14 mouse cellular contexts compared by ENCODE assay signal in the genomic region with DNA sequence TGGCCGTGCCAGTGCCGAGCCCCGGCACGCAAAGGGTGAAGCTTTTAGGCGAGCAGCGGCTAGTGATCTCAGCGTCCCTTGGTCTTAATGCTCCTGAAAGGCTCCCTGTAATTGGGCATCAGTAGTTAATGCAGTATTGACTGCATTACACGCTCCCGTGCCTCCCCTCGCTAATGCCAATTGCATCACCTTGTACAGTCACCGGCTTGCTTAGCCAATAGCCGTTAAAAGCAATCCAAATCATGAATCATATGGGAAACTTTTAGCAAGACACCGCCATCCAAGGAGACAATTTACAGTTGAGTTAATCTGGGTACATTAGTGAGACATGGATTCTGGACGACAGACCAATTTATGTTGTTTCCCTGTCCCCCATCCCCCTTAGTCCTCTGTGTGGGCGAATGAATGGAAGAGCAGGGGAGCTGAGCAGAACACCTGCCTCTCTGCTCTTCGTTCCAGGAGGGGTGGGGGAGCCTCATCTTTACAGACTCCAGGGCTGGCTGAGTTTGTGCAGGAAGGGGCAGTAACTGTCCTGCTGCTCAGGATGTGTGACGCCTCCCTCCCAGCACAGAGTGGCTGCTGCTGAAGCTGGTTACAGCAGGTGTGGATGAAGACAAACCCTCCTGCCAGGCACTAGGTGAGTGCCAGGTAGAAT. TPM values are rescaled to one million over a fixed set of nuclear protein-coding genes. Genes with fewer than 3 reads are reported as not detected.
DNase-seq lines count a peak whose midpoint lies in the region; ATAC-seq lines count a peak whose summit lies in the region.
"Had no signal": no experiment of that assay in that cellular context is flagged by ENCODE, and none has a peak within 500 bp of the region (broad histone marks: within the 10 kb centered on the region; RNA-seq: fewer than 3 reads in every experiment).

No protein-coding gene starts in this region.

- intact Hi-C loops in left cerebral cortex, postnatal 14 days (cut with DNase I): no loop called here

- 0 out of 2 replicates have a peak, but pooled peaks cover 3% of the 10 kb centered on the region for H3K36me3 ChIP-seq in midbrain, embryonic 10.5 days
- H3K36me3 ChIP-seq in midbrain, embryonic 11.5 days (ENCODE audit: control insufficient read depth, insufficient read depth, low read length): no peaks in the 10 kb centered on the region
- H3K36me3 ChIP-seq in forebrain, embryonic 13.5 days (ENCODE audit: poor library complexity, severe bottlenecking): no peaks in the 10 kb centered on the region
- H3K36me3 ChIP-seq in midbrain, embryonic 12.5 days: no peaks in the 10 kb centered on the region
- H3K36me3 ChIP-seq: intestine, embryonic 15.5 days; liver, embryonic 13.5 days had no signal

- H3K9ac ChIP-seq in midbrain, embryonic 11.5 days (ENCODE audit: low read length): no peak overlapping the region
- peak overlapping the region; percentile 17; the same call in 1 of the 2 replicates for H3K9ac ChIP-seq in forebrain, embryonic 13.5 days
- H3K9ac ChIP-seq in midbrain, embryonic 12.5 days (replicated peaks): peak overlapping the region; percentile 16; the same call in 1 of the 2 replicates
- H3K9ac ChIP-seq: intestine, embryonic 15.5 days; liver, embryonic 13.5 days had no signal

- no peak for DNase-seq in midbrain, embryonic 10.5 days (ENCODE audit: low spot score)
- DNase-seq in midbrain, embryonic 11.5 days (ENCODE audit: low spot score, missing footprints): no peak
- peak; percentile 76 for DNase-seq in retina, postnatal 1 day
- DNase-seq in left cerebral cortex, postnatal 14 days (ENCODE audit: low spot score in 2 of 2): no peak
- DNase-seq in kidney, postnatal 14 days: no peak
- DNase-seq in adrenal gland, postnatal 10 days: no peak
- DNase-seq: adrenal gland, postnatal 14 days; gastrocnemius, postnatal 36 days; kidney, postnatal 36 days; liver, embryonic 13.5 days; lung, postnatal 14 days had no signal

- no peak overlapping the region; the same call in 1 of the 2 replicates for H3K4me3 ChIP-seq in midbrain, embryonic 10.5 days
- H3K4me3 ChIP-seq in midbrain, embryonic 11.5 days (ENCODE audit: low read depth, low read length): no peak overlapping the region
- peak overlapping the region; percentile 16 for H3K4me3 ChIP-seq in forebrain, embryonic 13.5 days
- no peak overlapping the region for H3K4me3 ChIP-seq in midbrain, embryonic 12.5 days
- H3K4me3 ChIP-seq: intestine, embryonic 15.5 days; liver, embryonic 13.5 days had no signal

- peaks cover 43% of the 10 kb centered on the region for H3K27me3 ChIP-seq in midbrain, embryonic 10.5 days (ENCODE audit: low read depth, poor library complexity, severe bottlenecking)
- H3K27me3 ChIP-seq in midbrain, embryonic 11.5 days (ENCODE audit: control insufficient read depth, insufficient read depth, low read length): no peaks in the 10 kb centered on the region
- peaks cover 23% of the 10 kb centered on the region for H3K27me3 ChIP-seq in forebrain, embryonic 13.5 days
- peaks cover 8% of the 10 kb centered on the region for H3K27me3 ChIP-seq in midbrain, embryonic 12.5 days

- 73% methylated on average over 17 of the region's 17 CpGs for WGBS in midbrain, embryonic 10.5 days
- whole genome bisulfite sequencing in midbrain, embryonic 11.5 days: 60% methylated on average over 17 of the region's 17 CpGs
- WGBS in forebrain, embryonic 13.5 days: 18% methylated on average over 17 of the region's 17 CpGs
- 52% methylated on average over 17 of the region's 17 CpGs for whole genome bisulfite sequencing in midbrain, embryonic 12.5 days

- no peak for ATAC-seq in midbrain, embryonic 11.5 days (ENCODE audit: low FRiP score)
- peak; percentile 75 for ATAC-seq in forebrain, embryonic 13.5 days
- ATAC-seq in midbrain, embryonic 12.5 days (ENCODE audit: low FRiP score, low read depth): no peak; the same call in 1 of the 2 replicates
- ATAC-seq: intestine, embryonic 15.5 days had no signal

- H3K27ac ChIP-seq in midbrain, embryonic 10.5 days (replicated peaks): peak overlapping the region; percentile 46; the same call in 1 of the 2 replicates
- no peak overlapping the region for H3K27ac ChIP-seq in midbrain, embryonic 11.5 days (ENCODE audit: low read depth, low read length)
- peak overlapping the region; percentile 57 for H3K27ac ChIP-seq in forebrain, embryonic 13.5 days
- H3K27ac ChIP-seq in midbrain, embryonic 12.5 days (replicated peaks): peak overlapping the region; percentile 60
- H3K27ac ChIP-seq: intestine, embryonic 15.5 days; liver, embryonic 13.5 days had no signal

- H3K9me3 ChIP-seq in midbrain, embryonic 10.5 days (replicated peaks): 0 out of 2 replicates have a peak, but pooled peaks cover 4% of the 10 kb centered on the region
- no peaks in the 10 kb centered on the region for H3K9me3 ChIP-seq in midbrain, embryonic 11.5 days (ENCODE audit: control insufficient read depth, low read length)
- H3K9me3 ChIP-seq in forebrain, embryonic 13.5 days (replicated peaks): no peaks in the 10 kb centered on the region
- H3K9me3 ChIP-seq in midbrain, embryonic 12.5 days: no peaks in the 10 kb centered on the region
- H3K9me3 ChIP-seq: intestine, embryonic 15.5 days; liver, embryonic 13.5 days had no signal

- peaks cover 63% of the 10 kb centered on the region for H3K4me1 ChIP-seq in midbrain, embryonic 10.5 days
- peaks cover 23% of the 10 kb centered on the region for H3K4me1 ChIP-seq in midbrain, embryonic 11.5 days (ENCODE audit: control insufficient read depth, insufficient read depth, low read length)
- H3K4me1 ChIP-seq in forebrain, embryonic 13.5 days: peaks cover 57% of the 10 kb centered on the region
- H3K4me1 ChIP-seq in midbrain, embryonic 12.5 days: peaks cover 44% of the 10 kb centered on the region

- H3K4me2 ChIP-seq in midbrain, embryonic 11.5 days: no peak overlapping the region
- peak overlapping the region; percentile 51 for H3K4me2 ChIP-seq in forebrain, embryonic 13.5 days
- peak overlapping the region; percentile 38 for H3K4me2 ChIP-seq in midbrain, embryonic 12.5 days (replicated peaks)
- H3K4me2 ChIP-seq: intestine, embryonic 15.5 days; liver, embryonic 13.5 days had no signal

RNA-seq across cellular contexts. Expression of a gene that starts 8.9 kb away (rescaled TPM):
- polyA plus RNA-seq in midbrain, embryonic 10.5 days (2016; fragmentation: Nextera tagmentation; extraction: Ambion mirVana): 34.8 and 57.9 TPM in 2 replicates
- polyA plus RNA-seq in midbrain, embryonic 11.5 days (2014; fragmentation: Nextera tagmentation; extraction: Ambion mirVana): 117 and 124 TPM in 2 replicates
- 36.5 and 50.5 TPM in 2 replicates for polyA plus RNA-seq in forebrain, embryonic 13.5 days (2015; fragmentation: Nextera tagmentation; extraction: Ambion mirVana)
- 149 and 177 TPM in 2 replicates for polyA plus RNA-seq in midbrain, embryonic 12.5 days (2016; fragmentation: Nextera tagmentation; extraction: Ambion mirVana)
- 10 to 100 TPM; 14.6 to 17.5 TPM for total RNA-seq in left cerebral cortex, postnatal 14 days (2021)
- 10 to 100 TPM in 1 of 2 experiments, 1 to 10 TPM in 1; 8.1 to 12.5 TPM for total RNA-seq in adrenal gland, postnatal 10 days (2021)
